Mouse (Mus musculus): Measurements from ENCODE around the gene Wdr4. TPM values are rescaled to one million over a fixed set of nuclear protein-coding genes. Genes with fewer than 3 reads are reported as not detected.

Wdr4 gene
- total and polyA plus RNA-seq, 2 experiments, result 12.9 to 27.8 TPM

- Histone ChIP-seq H3K27ac (replicated peaks; ENCODE audit: insufficient read depth, low read depth, low read length) (no peak overlapping the region), H3K36me3 (ENCODE audit: control insufficient read depth, insufficient read depth, low read length) (peaks cover 17% of the 10 kb centered on the region), H3K4me1 (ENCODE audit: control insufficient read depth, insufficient read depth, low read length) (no peaks in the 10 kb centered on the region), H3K27me3 (ENCODE audit: control insufficient read depth, insufficient read depth, low read length) (no peaks in the 10 kb centered on the region), H3K4me3 (ENCODE audit: insufficient read depth, low read depth, low read length) (no peak overlapping the region), H3K79me2 (ENCODE audit: control insufficient read depth, insufficient read depth, low read length) (no peaks in the 10 kb centered on the region), H3K9ac (ENCODE audit: low read depth, low read length) (no peak overlapping the region)
- DNase-seq (ENCODE audit: extremely low read depth, low read depth, low spot score), result no peak
- TF ChIP-seq CTCF (IDR thresholded peaks at IDR 0.05; ENCODE audit: low read depth, low read length) (no peak), POLR2A (IDR thresholded peaks at IDR 0.05; ENCODE audit: extremely low read depth, insufficient read depth, low read length) (no peak)
- 98% methylated on average over 2 of the region's 2 CpGs for WGBS
Measured at GRCm38 (mm10) chr17:31462506-31462905, 57.3 kb downstream of the Wdr4 start.

- Histone ChIP-seq H3K27ac (replicated peaks; ENCODE audit: insufficient read depth, low read depth, low read length) (no peak overlapping the region), H3K36me3 (ENCODE audit: control insufficient read depth, insufficient read depth, low read length) (peaks cover 8% of the 10 kb centered on the region; the same call in 1 of the 2 replicates), H3K4me1 (ENCODE audit: control insufficient read depth, insufficient read depth, low read length) (no peaks in the 10 kb centered on the region), H3K79me2 (ENCODE audit: control insufficient read depth, insufficient read depth, low read length) (no peaks in the 10 kb centered on the region), H3K4me3 (ENCODE audit: insufficient read depth, low read depth, low read length) (no peak overlapping the region), H3K27me3 (ENCODE audit: control insufficient read depth, insufficient read depth, low read length) (no peaks in the 10 kb centered on the region), H3K9ac (ENCODE audit: low read depth, low read length) (no peak overlapping the region)
- WGBS, result 79% methylated on average over 4 of the region's 4 CpGs
- TF ChIP-seq CTCF (IDR thresholded peaks at IDR 0.05; ENCODE audit: low read depth, low read length) (no peak), POLR2A (IDR thresholded peaks at IDR 0.05; ENCODE audit: extremely low read depth, insufficient read depth, low read length) (no peak)
- no peak for DNase-seq (ENCODE audit: extremely low read depth, low read depth, low spot score)
Measured at GRCm38 (mm10) chr17:31460416-31460815, 59.4 kb downstream of the Wdr4 start.

GRCm38 (mm10) chr17:31456723-31457567 is 62.8 kb downstream of the Wdr4 start:
- H3K9ac ChIP-seq (ENCODE audit: low read depth, low read length), result no peak overlapping the region
- no peaks in the 10 kb centered on the region for H3K79me2 ChIP-seq (ENCODE audit: control insufficient read depth, insufficient read depth, low read length)
- H3K27me3 ChIP-seq (ENCODE audit: control insufficient read depth, insufficient read depth, low read length), result no peaks in the 10 kb centered on the region
- no peak overlapping the region for H3K27ac ChIP-seq (replicated peaks; ENCODE audit: insufficient read depth, low read depth, low read length)
- 90% methylated on average over 18 of the region's 18 CpGs for WGBS
- no peak for DNase-seq (ENCODE audit: extremely low read depth, low read depth, low spot score)
- no peak for TF ChIP-seq CTCF (IDR thresholded peaks at IDR 0.05; ENCODE audit: low read depth, low read length)
- TF ChIP-seq POLR2A (IDR thresholded peaks at IDR 0.05; ENCODE audit: extremely low read depth, insufficient read depth, low read length), result no peak
- H3K4me1 ChIP-seq (ENCODE audit: control insufficient read depth, insufficient read depth, low read length), result no peaks in the 10 kb centered on the region
- peaks cover 6% of the 10 kb centered on the region; the same call in 1 of the 2 replicates for H3K36me3 ChIP-seq (ENCODE audit: control insufficient read depth, insufficient read depth, low read length)
- no peak overlapping the region for H3K4me3 ChIP-seq (ENCODE audit: insufficient read depth, low read depth, low read length)

GRCm38 (mm10) chr17:31454056-31454455 is 65.7 kb downstream of the Wdr4 start:
- no peak overlapping the region for H3K4me3 ChIP-seq (ENCODE audit: insufficient read depth, low read depth, low read length)
- no peaks in the 10 kb centered on the region for H3K79me2 ChIP-seq (ENCODE audit: control insufficient read depth, insufficient read depth, low read length)
- no peaks in the 10 kb centered on the region for H3K4me1 ChIP-seq (ENCODE audit: control insufficient read depth, insufficient read depth, low read length)
- no peak for DNase-seq (ENCODE audit: extremely low read depth, low read depth, low spot score)
- H3K36me3 ChIP-seq (ENCODE audit: control insufficient read depth, insufficient read depth, low read length), result peaks cover 6% of the 10 kb centered on the region; the same call in 1 of the 2 replicates
- WGBS, result 91% methylated on average over 9 of the region's 9 CpGs
- H3K27me3 ChIP-seq (ENCODE audit: control insufficient read depth, insufficient read depth, low read length), result no peaks in the 10 kb centered on the region
- H3K9ac ChIP-seq (ENCODE audit: low read depth, low read length), result no peak overlapping the region
- H3K27ac ChIP-seq (replicated peaks; ENCODE audit: insufficient read depth, low read depth, low read length), result no peak overlapping the region
- TF ChIP-seq CTCF (IDR thresholded peaks at IDR 0.05; ENCODE audit: low read depth, low read length), result no peak
- no peak for TF ChIP-seq POLR2A (IDR thresholded peaks at IDR 0.05; ENCODE audit: extremely low read depth, insufficient read depth, low read length)

GRCm38 (mm10) chr17:31453476-31453875 is 66.3 kb downstream of the Wdr4 start:
- Histone ChIP-seq H3K4me3 (ENCODE audit: insufficient read depth, low read depth, low read length) (no peak overlapping the region), H3K27ac (replicated peaks; ENCODE audit: insufficient read depth, low read depth, low read length) (no peak overlapping the region), H3K4me1 (ENCODE audit: control insufficient read depth, insufficient read depth, low read length) (no peaks in the 10 kb centered on the region), H3K36me3 (ENCODE audit: control insufficient read depth, insufficient read depth, low read length) (peaks cover 6% of the 10 kb centered on the region; the same call in 1 of the 2 replicates), H3K27me3 (ENCODE audit: control insufficient read depth, insufficient read depth, low read length) (no peaks in the 10 kb centered on the region), H3K9ac (ENCODE audit: low read depth, low read length) (no peak overlapping the region), H3K79me2 (ENCODE audit: control insufficient read depth, insufficient read depth, low read length) (no peaks in the 10 kb centered on the region)
- no peak for DNase-seq (ENCODE audit: extremely low read depth, low read depth, low spot score)
- TF ChIP-seq POLR2A (IDR thresholded peaks at IDR 0.05; ENCODE audit: extremely low read depth, insufficient read depth, low read length) (no peak), CTCF (IDR thresholded peaks at IDR 0.05; ENCODE audit: low read depth, low read length) (no peak)
- WGBS, result 90% methylated on average over 3 of the region's 3 CpGs

- H3K4me1 ChIP-seq (ENCODE audit: control insufficient read depth, insufficient read depth, low read length), result no peaks in the 10 kb centered on the region
- no peak overlapping the region for H3K4me3 ChIP-seq (ENCODE audit: insufficient read depth, low read depth, low read length)
- H3K36me3 ChIP-seq (ENCODE audit: control insufficient read depth, insufficient read depth, low read length), result peaks cover 6% of the 10 kb centered on the region; the same call in 1 of the 2 replicates
- no peak for DNase-seq (ENCODE audit: extremely low read depth, low read depth, low spot score)
- no peak overlapping the region for H3K9ac ChIP-seq (ENCODE audit: low read depth, low read length)
- H3K27ac ChIP-seq (replicated peaks; ENCODE audit: insufficient read depth, low read depth, low read length), result no peak overlapping the region
- TF ChIP-seq POLR2A (IDR thresholded peaks at IDR 0.05; ENCODE audit: extremely low read depth, insufficient read depth, low read length) (no peak), CTCF (IDR thresholded peaks at IDR 0.05; ENCODE audit: low read depth, low read length) (no peak)
- 84% methylated on average over 2 of the region's 2 CpGs for WGBS
- H3K27me3 ChIP-seq (ENCODE audit: control insufficient read depth, insufficient read depth, low read length), result no peaks in the 10 kb centered on the region
- no peaks in the 10 kb centered on the region for H3K79me2 ChIP-seq (ENCODE audit: control insufficient read depth, insufficient read depth, low read length)
Measured at GRCm38 (mm10) chr17:31452816-31453215, 67.0 kb downstream of the Wdr4 start.
